Mouse (Mus musculus) mouse embryonic stem cell (cell line): Measurements from ENCODE around the gene Rnf111.

Source experiments
- in situ Hi-C, 2 experiments: fragments of 300-500 bp; cut with MboI; formaldehyde crosslinking; loops; 1 replicate in 1 of 2; 3 replicates in 1 of 2; pipeline ENCODE4 v1.14.3; 2019 to 2020; ENCODE audit warnings: low sequenced_read_pairs in 2 of 2, low pct_unique_long_range_greater_than_20kb in 1 of 2, mixed read lengths in 1 of 2; ENCODE audit not compliant: unreplicated experiment in 1 of 2

Gene Rnf111

GRCm38 (mm10) chr9:70416412-70416811 is 87.1 kb downstream of the Rnf111 start:
- in situ Hi-C loops, result loop anchor here in 1 of 2 experiments (5.0 kb wide), 1 partner anchor 91 kb away; no protein-coding TSS in a partner anchor

GRCm38 (mm10) chr9:70413038-70413437 is 90.5 kb downstream of the Rnf111 start:
- in situ Hi-C loops, result no loop called here

GRCm38 (mm10) chr9:70410668-70411067 is 92.9 kb downstream of the Rnf111 start:
- in situ Hi-C loops, result no loop called here

GRCm38 (mm10) chr9:70409743-70410142 is 93.8 kb downstream of the Rnf111 start:
- in situ Hi-C loops, result loop anchor here in 1 of 2 experiments (10.0 kb wide), 1 partner anchor 205 kb away; the partner anchor contains the start of gene Myo1e

GRCm38 (mm10) chr9:70408791-70409190 is 94.7 kb downstream of the Rnf111 start:
- in situ Hi-C loops, result loop anchor here in 1 of 2 experiments (10.0 kb wide), 1 partner anchor 204 kb away; the partner anchor contains the start of gene Myo1e

- in situ Hi-C loops, result loop anchor here in 1 of 2 experiments (10.0 kb wide), 1 partner anchor 202 kb away; the partner anchor contains the start of gene Myo1e
Observed at GRCm38 (mm10) chr9:70406596-70406995, 96.9 kb downstream of the Rnf111 start.

- in situ Hi-C loops, result loop anchor here in 1 of 2 experiments (5.0 to 10.0 kb wide), 2 partner anchors 105 to 197 kb away; partner anchors contain the start of gene Myo1e
Observed at GRCm38 (mm10) chr9:70401937-70402539, 101.5 kb downstream of the Rnf111 start.

- in situ Hi-C loops, result no loop called here
Observed at GRCm38 (mm10) chr9:70396083-70396482, 107.4 kb downstream of the Rnf111 start.

- in situ Hi-C loops, result no loop called here
Observed at GRCm38 (mm10) chr9:70395617-70396016, 107.9 kb downstream of the Rnf111 start.

GRCm38 (mm10) chr9:70392563-70392907 is 111.0 kb downstream of the Rnf111 start:
- in situ Hi-C loops, result no loop called here

GRCm38 (mm10) chr9:70391660-70392562 is 111.6 kb downstream of the Rnf111 start:
- in situ Hi-C loops, result no loop called here

GRCm38 (mm10) chr9:70391042-70391441 is 112.5 kb downstream of the Rnf111 start:
- in situ Hi-C loops, result no loop called here

- in situ Hi-C loops, result no loop called here
Observed at GRCm38 (mm10) chr9:70389548-70389947, 114.0 kb downstream of the Rnf111 start.

- in situ Hi-C loops, result no loop called here
Observed at GRCm38 (mm10) chr9:70387410-70388119, 116.0 kb downstream of the Rnf111 start.

- in situ Hi-C loops, result no loop called here
Observed at GRCm38 (mm10) chr9:70384958-70385728, 118.4 kb downstream of the Rnf111 start.

GRCm38 (mm10) chr9:70384494-70384893 is 119.0 kb downstream of the Rnf111 start:
- in situ Hi-C loops, result no loop called here

GRCm38 (mm10) chr9:70383750-70384149 is 119.8 kb downstream of the Rnf111 start:
- in situ Hi-C loops, result no loop called here

GRCm38 (mm10) chr9:70382091-70382490 is 121.4 kb downstream of the Rnf111 start:
- in situ Hi-C loops, result no loop called here
